Mouse (Mus musculus) frontal cortex, postnatal 25 days (tissue): ENCODE results near the gene Sec31a.
A peak's percentile ranks its signal among the peaks of the same experiment; 100 is the strongest.
"Not testable (repeated sequence)": the region's sequence is repeated elsewhere in the genome, so short reads cannot be mapped to it uniquely, and the experiment has no call there.

ENCODE experiments used
- DNase-seq, 2 experiments: peaks; one replicate each; pipeline ENCODE4 v3.0.0; 2022; ENCODE audit warnings: low spot score in 2 of 2

The Sec31a gene

DNA sequence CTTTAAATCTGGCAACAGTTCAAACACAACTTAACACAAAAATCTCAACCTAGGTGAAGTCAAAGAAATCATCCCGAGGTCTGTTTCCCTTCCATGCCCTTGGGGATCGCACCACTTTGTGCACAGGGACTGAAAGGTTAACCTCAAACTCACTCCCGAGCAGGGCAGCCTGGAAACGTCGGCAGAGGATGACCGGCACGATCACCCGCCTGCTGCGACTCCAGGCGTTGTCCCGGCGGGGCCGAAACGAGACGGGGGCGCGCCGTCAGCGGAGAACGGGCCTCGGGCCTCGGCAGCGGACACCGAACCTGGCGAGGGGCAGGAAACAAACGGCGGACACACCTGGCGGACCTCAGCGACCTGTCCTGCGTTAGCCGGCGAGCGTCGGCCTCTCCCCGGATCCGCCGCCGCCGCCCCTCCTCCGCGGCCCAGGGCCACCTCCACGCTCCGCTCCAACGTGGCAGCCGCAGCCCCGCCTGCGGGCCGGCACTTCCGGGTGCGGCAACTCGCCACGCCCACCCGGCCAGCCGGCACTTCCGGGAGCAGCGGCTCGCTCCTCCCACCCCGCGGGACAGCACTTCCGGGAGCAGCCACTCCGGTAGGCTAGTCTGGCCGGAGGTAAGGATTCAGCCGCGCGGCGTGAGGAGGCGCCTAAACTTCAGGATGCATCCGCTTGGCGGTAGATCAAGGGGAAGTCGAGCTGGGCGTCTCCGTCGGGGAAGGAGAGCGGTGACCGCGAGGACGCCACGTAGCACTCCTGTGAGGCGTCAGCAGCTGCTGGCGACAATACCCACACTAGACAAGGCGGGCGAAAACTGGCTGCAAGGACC lies at the start of gene Sec31a:
TSS of gene Sec31a (minus strand) at position 474 of the 830 bp plus-strand sequence.
- DNase-seq: peak; percentile 90 to 95

DNA sequence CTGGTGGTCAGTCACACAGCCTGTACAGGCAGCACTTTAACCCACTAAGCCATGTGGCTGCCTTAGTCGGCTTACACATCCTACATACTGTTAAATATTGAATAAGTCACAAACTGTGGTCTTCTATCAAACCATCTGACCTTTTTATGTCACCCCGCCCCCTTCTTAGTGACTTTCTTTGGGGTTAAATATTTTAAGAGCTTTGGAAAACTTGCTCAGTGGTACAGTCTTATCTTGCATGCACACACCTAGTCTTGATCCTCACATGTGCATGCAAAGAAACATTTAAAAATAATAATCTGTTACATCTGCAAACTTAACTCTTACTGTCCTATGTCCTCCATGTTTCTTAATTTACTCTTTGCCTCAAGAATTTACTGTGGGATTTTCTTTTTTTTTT lies 46.3 kb upstream of the Sec31a start:
- no peak for DNase-seq

DNA sequence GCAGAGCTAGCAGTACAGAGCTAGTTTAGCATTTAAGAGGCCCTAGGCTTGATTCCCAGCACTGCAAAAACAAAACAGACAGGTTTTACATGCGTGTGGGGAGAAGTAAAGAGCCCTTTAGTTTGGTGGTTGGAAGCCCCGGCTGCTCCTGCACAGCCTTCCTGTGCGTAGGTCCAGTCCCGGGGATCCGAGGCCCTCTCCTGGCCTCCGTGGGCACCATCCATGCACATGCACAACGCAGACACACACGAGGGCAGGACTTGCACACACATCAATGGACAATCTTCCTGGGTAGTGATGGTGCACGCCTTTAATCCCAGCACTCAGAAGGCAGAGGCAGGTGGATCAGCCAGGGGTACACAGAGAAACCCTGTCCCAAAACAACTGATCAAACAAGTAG lies 45.5 kb upstream of the Sec31a start:
- no peak for DNase-seq

DNA sequence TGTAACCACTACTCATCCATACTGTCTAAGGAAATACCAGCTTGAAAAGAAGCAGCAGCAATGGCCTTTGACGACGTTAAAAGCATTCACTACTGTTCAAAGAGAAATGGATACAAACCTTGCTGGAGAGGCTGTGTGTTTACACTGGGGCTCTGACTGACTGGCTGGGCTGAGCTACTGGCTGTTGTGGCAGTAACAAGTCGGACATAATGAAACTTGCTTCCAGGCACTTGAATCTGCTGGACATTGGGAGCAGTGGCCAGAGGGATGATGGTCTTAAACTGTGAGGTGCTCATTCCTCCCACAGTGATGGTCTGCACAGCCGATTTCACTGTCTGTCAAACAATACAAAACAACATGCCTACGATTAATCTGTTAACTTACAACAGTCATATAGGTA lies 43.4 kb upstream of the Sec31a start:
- no peak for DNase-seq

DNA sequence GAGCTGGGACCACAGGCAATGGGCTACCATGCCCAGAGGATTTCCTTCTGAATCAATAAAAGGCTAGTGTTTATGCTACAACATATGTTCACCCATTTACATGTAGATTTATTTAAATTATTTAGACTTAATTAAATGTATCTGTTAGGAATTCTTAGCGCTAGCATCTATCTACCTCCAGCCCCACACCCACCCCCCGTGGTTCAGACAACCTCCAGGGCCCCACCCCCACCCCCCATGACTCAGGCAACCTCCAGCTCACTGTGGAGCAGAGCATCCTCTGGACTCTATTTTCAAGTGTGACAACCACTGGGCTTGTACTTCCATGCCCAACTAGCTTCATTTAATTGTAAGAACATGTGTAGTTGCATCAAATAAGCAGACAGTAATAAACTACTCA lies 35.8 kb upstream of the Sec31a start:
- DNase-seq: no peak

DNA sequence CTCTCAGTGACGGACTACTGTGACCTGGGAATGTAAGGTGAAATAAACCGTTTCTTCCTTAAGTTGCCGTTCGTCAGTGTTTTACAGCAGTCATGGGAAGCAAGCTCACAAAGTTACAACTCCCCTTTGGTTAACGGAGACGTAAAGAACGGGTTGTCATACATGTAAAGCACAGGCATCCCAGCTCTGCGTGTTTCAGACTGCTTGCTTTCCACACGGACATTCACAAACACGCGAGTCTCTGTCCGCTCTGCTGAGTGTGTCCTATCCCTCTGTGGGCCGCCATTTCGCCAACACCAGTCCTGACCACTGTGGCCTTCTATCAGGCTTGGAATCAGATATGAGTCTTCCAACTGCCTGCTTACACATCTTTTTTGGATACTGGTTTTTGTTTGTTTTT lies 22.8 kb upstream of the Sec31a start:
- DNase-seq: no peak

DNA sequence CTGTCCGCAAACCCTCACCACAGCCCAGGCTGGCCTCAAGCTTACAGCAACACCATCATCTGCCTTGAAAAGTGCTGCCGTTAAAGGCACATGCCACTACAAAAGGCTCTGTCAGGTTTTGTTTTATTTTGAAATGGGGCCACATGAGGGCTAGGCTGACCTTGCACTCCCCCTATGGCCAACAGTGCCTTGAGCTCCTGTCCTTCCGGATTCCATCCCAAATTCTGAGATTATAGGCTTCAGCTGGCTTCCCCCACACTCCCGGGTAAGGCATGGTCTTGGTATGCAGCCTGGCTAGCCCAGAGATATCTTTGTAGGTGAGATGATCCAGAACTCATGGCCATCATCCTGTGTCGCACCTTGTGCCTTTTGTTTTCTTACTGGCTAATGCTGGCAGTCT lies 21.9 kb upstream of the Sec31a start:
- DNase-seq: no peak

DNA sequence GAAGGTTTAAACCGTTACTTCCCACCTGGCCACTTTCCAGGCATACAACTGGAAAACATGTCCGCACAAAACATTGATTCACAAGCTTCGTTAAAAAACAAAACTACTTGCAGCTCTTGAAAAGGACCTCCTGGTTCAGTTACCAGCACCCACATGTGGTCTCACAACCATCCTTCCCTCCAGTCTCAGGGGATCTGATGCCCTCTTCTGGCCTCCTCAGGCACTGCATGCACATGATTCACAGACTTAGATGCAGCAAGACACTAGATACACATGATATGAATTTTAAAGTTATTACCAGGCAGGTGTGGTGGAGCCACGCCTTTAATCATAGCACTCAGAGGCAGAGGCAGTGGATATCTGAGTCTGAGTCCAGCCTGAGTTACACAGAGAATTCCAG lies 21.1 kb upstream of the Sec31a start:
- no peak for DNase-seq

DNA sequence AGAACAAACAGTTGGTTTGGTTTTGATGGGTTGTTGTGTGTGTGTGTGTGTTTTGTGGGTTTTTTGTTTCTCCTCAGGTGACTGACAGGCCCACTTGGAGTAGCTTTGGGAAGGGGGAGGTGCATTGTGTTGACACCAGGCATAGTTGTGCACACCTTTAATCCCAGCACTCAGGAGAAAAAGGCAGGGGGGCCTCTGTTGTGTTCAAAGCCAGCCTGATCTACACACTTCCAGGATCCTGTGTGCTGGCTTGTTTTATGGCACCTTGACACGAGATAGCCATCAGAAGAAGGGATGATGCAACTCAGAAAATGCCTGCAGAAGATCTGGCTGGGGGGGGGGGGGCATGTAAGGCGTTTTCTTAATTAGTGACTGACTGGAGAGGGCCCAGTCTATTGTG lies 14.9 kb upstream of the Sec31a start:
- no peak for DNase-seq

DNA sequence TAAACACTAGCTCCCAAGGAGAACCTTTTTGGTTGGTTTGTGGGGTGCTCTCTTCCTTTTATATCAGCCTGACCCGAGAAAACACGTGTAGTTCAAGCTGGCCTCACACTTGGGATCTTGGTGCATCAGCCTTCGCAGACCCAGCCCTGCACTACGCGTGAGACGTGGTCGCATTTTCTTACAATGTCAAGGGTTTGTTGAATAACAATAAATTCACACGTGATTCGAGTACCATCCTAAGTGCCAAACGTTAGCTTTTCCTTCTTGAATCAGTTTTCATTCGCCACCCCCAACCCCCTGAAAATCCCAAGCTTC lies 14.0 kb upstream of the Sec31a start:
- DNase-seq: no peak

DNA sequence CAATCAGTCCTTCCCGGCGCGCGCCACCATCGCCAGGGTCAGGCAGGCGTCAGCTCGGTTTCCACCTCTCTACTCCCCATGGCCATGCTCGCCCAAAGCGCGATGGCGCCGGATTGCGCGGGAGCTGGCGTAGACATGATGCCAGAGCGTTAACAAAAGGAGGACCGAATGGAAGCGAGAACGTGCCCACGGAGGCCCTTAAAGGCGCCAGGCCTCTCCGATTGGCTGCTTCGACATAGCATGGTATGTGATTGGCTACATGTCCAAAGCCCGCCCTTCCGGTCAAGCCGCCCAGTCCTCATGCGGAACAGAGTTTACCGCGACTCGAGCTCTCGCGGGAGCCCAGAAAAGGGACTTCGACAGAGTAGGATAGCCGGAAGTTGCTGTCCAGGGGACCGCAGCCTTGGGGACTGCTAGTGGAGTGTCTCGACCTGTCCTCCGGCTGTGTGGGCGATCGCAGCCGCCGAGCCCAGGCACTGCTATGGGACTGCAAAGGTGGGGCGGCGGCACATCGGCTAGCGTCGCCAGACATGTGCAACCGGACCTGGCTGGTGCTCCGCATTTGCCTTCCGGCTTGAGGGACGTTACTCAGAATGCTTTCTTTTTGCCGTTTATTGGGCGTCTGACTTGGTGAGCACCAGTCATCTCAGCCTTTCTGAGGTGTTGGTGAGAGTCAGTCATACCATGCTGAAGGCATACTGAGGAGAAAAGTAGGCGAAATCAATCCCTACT lies 13.5 kb upstream of the Sec31a start:
- peak; percentile 78 to 79 for DNase-seq

DNA sequence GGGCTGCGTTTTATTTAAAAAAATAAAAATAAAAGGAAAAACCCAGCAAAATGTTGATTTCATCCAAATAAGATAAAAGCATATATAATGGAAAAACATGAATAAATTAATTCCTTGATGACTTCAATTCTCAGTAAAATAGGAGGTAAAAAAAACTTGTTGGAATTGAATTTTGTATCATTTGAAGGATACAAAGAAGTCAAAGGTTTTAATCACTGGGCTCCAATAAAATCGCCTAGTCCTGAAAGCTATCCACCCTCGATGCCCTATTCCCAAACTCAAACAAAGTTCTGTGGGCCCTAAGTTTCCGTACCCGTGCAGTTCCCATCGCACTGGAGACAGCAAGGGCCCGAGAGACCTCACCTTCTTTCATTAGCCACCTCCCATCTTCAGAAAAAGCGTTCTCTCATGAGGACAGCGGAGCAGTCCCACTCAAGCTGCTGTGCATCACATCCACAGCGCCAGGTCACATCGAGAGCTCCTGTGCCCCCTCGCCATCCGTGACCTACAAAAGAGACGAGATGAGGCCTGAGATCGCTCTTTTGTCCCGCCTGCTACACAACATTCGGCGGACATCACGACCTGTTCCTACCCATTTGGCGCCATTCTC lies 12.8 kb upstream of the Sec31a start:
- DNase-seq: no peak

DNA sequence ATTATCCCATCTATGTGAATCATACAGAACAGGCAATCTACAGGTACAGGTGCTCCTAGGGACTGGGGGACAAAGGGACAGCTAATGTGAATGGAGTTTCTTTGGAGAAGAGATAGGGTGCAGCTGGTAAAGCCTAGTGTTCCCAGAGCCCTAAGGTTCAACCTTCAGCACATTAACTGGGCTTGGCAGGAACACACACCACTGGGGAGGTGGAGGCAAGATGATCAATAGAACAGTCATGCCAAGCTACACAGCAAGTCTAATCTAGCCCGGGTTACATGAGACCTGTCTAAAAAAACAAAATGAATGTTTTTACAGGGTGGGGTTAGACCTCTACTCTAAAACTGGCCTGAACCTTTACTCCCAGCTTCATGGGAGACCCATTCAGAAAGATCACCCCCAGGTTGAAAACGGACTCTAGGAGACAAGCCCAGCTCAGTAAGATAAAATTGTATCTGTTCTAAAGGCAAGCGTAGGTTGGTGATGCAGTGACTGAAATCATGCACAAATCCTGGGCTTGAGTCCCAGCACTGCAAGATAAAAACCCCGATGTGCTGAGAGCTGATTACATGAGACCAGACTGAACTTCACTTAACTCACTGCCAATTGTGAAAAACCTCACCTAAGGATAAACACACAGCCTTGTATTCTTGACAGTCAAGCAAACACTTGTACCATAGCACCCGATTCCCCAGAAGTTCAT lies 12.1 kb upstream of the Sec31a start:
- DNase-seq: no peak

DNA sequence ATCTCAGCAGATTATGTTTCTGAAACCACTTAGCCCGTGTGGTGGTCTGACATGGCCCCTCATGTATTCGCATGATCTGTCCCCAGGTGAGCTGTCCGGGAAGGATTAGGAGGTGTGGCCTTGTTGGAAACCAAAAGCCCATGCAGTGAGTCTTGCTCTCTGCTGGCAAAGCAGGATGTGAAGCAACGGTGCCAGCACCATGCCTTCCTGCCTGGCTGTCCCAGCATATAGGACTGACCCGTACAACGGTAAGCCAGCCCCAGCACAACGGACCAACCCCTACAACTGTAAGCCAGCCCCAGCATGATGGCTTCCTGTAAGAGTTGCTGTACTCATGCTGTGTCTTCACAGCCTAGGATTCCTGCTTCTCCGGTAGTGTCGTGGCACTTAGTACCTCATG lies 11.2 kb upstream of the Sec31a start:
- DNase-seq: no peak

DNA sequence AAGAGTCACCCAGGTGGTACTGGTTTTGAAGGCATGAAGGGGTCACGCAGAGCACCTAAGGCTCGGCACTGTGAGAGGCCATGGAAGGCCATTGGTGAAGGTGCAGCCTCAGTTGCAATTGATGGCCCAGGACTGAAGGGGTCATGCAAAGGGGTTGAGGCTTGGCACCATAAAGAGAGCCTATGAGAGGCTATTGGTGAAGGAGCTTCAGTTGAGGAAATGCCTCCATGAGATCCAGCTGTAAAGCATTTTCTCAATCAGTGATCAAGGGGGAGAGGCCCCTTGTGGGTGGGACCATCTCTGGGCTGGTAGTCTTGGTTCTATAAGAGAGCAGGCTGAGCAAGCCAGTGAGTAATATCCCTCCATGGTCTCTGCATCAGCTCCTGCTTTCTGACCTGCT lies 9.8 kb upstream of the Sec31a start:
- DNase-seq: not testable (repeated sequence)

DNA sequence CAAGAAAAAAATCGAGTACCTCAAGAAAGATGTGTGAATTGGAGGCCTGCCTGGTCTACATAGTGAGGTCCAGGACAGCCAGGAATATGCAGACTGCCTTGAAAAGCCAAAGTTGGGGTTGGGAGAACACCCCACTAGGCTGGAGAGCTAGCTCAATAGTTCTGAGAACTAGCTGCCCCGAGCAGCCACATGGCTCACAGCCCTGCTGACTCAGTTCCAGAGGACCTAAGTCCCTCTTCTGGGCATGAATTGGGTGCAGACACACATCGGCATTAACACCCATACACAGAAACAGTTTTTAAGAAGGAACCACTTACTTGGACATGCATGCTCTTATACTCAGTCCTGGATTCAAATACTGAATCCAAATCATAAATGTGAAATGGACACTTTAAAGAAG lies 8.2 kb upstream of the Sec31a start:
- DNase-seq: no peak

DNA sequence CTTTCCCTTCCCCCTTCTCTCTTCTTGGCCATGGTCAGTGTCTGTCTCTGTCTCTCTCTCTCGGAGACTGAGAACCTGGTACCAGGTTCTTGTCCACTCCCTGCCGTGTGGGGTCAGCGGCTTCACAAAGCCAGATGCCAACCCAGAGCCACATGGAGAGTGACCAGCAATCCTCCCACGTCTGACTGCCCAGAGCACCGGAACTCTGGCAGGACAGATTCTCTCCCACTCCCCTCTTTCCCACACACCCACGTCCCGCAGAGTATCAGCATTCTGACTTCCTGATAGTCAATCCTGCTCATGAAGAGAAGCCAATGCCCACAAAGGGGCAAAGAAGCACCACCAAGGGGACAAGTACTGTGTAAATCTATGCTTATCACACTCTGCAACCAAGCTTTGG lies 7.6 kb upstream of the Sec31a start:
- DNase-seq: no peak

DNA sequence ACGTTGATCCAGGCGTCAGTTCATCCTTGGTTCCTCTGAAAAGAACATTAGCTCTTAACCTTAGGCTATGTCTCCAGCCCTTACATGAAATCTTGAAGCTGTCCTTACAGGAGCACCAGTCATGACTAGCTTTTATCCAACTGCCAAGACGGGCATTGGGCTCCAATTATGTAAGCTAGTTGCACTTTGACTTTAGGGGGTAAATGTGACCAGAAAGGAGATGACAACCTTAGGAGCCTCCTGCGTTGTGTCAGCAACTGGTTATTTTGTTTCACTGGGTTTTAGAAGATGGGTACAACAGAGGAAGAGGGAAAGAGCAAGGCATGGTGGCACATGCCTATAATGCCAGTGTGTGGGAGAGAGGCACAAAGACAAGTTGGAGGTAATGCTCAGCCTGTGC lies 2.8 kb upstream of the Sec31a start:
- no peak for DNase-seq

DNA sequence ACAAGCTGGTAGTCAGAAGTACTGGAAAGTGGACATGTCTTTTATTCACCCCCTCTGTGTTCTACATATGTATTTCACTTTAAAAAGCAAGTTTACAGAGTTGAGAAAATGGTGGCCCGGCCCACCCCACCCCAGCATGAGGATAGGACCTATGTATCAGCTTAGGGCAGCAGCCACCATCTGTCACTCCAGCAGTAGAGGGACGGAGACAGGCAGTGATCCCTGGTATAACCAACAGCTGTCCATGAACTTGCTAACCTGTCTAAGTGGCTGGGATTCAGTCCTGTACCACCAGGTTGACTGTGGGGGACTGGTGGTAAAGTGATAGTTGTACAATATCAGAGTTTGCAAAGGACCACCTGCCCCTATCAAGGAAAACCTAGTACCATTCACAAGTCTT lies 2.0 kb upstream of the Sec31a start:
- DNase-seq: no peak

DNA sequence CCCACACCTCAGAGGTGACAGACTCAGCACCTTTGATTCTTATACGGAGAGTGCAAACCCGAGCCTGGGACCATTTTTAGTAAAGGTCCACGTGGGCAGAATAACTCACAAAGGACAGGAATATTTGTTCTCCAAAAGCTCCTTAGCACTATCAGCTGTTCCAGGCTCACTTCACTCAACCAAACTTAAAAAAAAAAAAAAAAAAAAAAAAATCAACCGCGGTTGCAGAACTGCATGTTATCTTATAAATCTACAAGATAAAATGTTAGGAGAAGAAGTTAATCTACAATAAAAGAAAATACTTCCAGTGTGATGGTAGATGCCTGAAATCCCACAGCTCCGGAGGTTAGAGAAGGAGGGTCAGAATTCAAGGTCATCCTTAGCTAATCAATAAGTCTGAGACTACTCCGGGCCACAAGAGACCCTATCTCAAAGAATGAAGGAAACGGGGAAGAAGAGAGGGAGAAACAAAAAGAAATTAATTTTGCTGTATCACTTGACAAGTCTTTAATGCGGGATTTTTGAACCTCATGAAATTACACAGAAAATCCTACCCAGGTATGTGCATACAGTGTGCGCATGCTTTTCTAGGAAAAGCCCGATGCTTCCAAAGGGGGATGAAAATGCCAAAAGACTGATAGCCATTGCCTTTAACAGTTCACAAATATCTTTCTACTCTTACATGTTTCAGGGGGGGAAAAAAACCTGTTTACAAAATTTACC lies 1.4 kb downstream of the Sec31a start:
- no peak for DNase-seq

DNA sequence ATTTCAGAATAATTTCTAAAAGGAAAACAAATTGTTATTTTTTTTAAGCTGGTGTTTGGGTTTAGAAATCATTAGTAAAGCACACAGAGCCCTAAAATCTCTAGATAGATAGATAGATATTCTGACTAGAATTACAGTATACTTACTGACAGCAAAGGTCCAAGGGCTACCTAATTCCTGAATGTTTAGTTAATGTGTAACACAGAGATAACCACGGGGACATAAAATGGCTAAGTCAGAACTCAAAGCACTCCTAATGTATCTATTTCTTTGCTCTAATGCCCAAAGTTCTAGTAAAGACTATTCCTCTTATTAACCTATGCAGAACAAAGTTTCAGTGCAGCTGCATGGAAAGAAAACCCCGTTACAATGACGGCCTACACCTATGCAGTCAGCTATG lies 3.1 kb downstream of the Sec31a start:
- DNase-seq: no peak

DNA sequence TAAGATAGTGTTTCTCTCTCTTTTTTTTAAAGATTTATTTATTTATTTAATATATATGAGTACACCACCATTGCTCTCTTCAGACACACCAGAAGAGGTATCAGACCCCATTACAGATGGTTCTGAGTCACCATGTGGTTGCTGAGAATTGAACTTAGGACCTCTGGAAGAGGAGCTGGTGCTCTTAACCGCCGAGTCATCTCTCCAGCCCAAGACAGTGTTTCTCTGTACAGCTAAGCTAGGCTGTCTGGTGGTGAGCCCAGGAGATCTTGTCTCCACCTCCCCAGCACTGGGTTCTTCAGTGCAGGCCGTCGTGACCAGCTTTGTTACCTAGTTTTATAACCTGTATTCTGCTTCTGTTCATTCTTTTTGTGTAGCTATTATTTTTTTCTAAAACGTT lies 5.8 kb downstream of the Sec31a start:
- no peak for DNase-seq
